Mouse (Mus musculus) heart, embryonic 16.5 days (tissue): ENCODE results near the gene Sae1. TPM values are rescaled to one million over a fixed set of nuclear protein-coding genes. Genes with fewer than 3 reads are reported as not detected.

ENCODE experiments used
- ATAC-seq: fragments of 200-750 bp; cut with Nextera tagmentation; replicated peaks from 2 replicates; pipeline ENCODE4 v1.8.0; 2017; ENCODE audit warnings: moderate number of reproducible peaks; ENCODE audit not compliant: insufficient read depth, low FRiP score; ENCODE audit errors: extremely low read depth
- H3K27ac ChIP-seq: fragments of 300-500 bp; sonication (generic); 2 replicates; pipeline ENCODE4 v1.5.1; 2014; ENCODE audit warnings: mild to moderate bottlenecking, low read length, control low read depth, moderate library complexity
- H3K27me3 ChIP-seq: fragments of 300-500 bp; sonication (generic); 2 replicates; pipeline ENCODE4 v1.6.1; 2014; ENCODE audit warnings: low read length, mixed read lengths; ENCODE audit not compliant: control insufficient read depth, insufficient read depth
- H3K36me3 ChIP-seq: fragments of 300-500 bp; sonication (generic); 2 replicates; pipeline ENCODE4 v1.6.1; 2014; ENCODE audit not compliant: control insufficient read depth, insufficient read depth
- H3K4me1 ChIP-seq: fragments of 300-500 bp; sonication (generic); 2 replicates; pipeline ENCODE4 v1.6.1; 2014; ENCODE audit warnings: low read length, mixed read lengths; ENCODE audit not compliant: control insufficient read depth, insufficient read depth
- H3K4me2 ChIP-seq: fragments of 300-500 bp; sonication (generic); 2 replicates; pipeline ENCODE4 v1.6.1; 2014; ENCODE audit warnings: low read depth, mild to moderate bottlenecking, control low read depth, low read length
- H3K4me3 ChIP-seq: fragments of 300-500 bp; sonication (generic); 2 replicates; pipeline ENCODE4 v1.5.1; 2014; ENCODE audit warnings: mild to moderate bottlenecking, control low read depth, low read length
- H3K9ac ChIP-seq: fragments of 300-500 bp; sonication (generic); 2 replicates; pipeline ENCODE4 v1.6.1; 2014; ENCODE audit warnings: low read length, control low read depth
- H3K9me3 ChIP-seq: fragments of 300-500 bp; sonication (generic); replicated peaks from 2 replicates; pipeline ENCODE4 v1.6.1; 2016; ENCODE audit warnings: low read length; ENCODE audit not compliant: control insufficient read depth
- WGBS: fragments of 180-500 bp; shearing (Covaris S2); extraction: QIAGEN DNeasy Blood & Tissue Kit; methylation state at CpG from one replicate; pipeline ENCODE4 v1.1.7; 2014; 5-methylcytosine and 5-hydroxymethylcytosine counted together
- polyA plus RNA-seq: library from polyadenylated mRNA; unstranded; fragments of >200 nt; fragmentation: Nextera tagmentation; extraction: Ambion mirVana; gene quantifications from 2 replicates; pipeline ENCODE4 v1.2.1, GENCODE M21; 2015

Sae1 gene
- polyA plus RNA-seq, 1 experiment from 2014 or later = 235 TPM

- H3K4me3 ChIP-seq = peak overlapping the region; percentile 8; the same call in 1 of the 2 replicates
- peak overlapping the region; percentile 92 for H3K27ac ChIP-seq
- no peaks in the 10 kb centered on the region for H3K27me3 ChIP-seq
- peak overlapping the region; percentile 54; the same call in 1 of the 2 replicates for H3K4me2 ChIP-seq
- 73% methylated on average over 3 of the region's 3 CpGs for WGBS
- H3K36me3 ChIP-seq = no peaks in the 10 kb centered on the region
- no peak for ATAC-seq
- H3K9me3 ChIP-seq = no peaks in the 10 kb centered on the region
- peak overlapping the region; percentile 59 for H3K9ac ChIP-seq
- H3K4me1 ChIP-seq = peaks cover 36% of the 10 kb centered on the region
These were observed 16.9 kb upstream of the Sae1 start for GRCm38 (mm10) chr7:16404315-16405072.

- WGBS = 27% methylated on average over 21 of the region's 21 CpGs
- ATAC-seq = no peak
- Histone ChIP-seq H3K4me3 (peak overlapping the region; percentile 93), H3K27ac (peak overlapping the region; percentile 100), H3K36me3 (no peaks in the 10 kb centered on the region), H3K4me1 (peaks cover 42% of the 10 kb centered on the region), H3K9ac (peak overlapping the region; percentile 100), H3K9me3 (no peaks in the 10 kb centered on the region), H3K27me3 (no peaks in the 10 kb centered on the region), H3K4me2 (peak overlapping the region; percentile 81)
These were observed 15.7 kb upstream of the Sae1 start for GRCm38 (mm10) chr7:16402968-16403948.

GRCm38 (mm10) chr7:16402449-16402848 is 14.8 kb upstream of the Sae1 start:
- ATAC-seq = no peak
- Histone ChIP-seq H3K4me3 (peak overlapping the region; percentile 93), H3K27ac (peak overlapping the region; percentile 100), H3K9ac (peak overlapping the region; percentile 100), H3K27me3 (no peaks in the 10 kb centered on the region), H3K9me3 (no peaks in the 10 kb centered on the region), H3K4me2 (peak overlapping the region; percentile 81), H3K36me3 (no peaks in the 10 kb centered on the region), H3K4me1 (peaks cover 42% of the 10 kb centered on the region)
- 3% methylated on average over 9 of the region's 9 CpGs for WGBS

- no peaks in the 10 kb centered on the region for H3K27me3 ChIP-seq
- ATAC-seq = no peak
- H3K4me1 ChIP-seq = peaks cover 40% of the 10 kb centered on the region
- H3K36me3 ChIP-seq = no peaks in the 10 kb centered on the region
- under 1% methylated on average over 17 of the region's 17 CpGs for WGBS
- peak overlapping the region; percentile 93 for H3K4me3 ChIP-seq
- H3K4me2 ChIP-seq = peak overlapping the region; percentile 81
- peak overlapping the region; percentile 100 for H3K27ac ChIP-seq
- H3K9ac ChIP-seq = peak overlapping the region; percentile 100
- no peaks in the 10 kb centered on the region for H3K9me3 ChIP-seq
These were observed 14.4 kb upstream of the Sae1 start for GRCm38 (mm10) chr7:16401991-16402431.

- Histone ChIP-seq H3K4me3 (peak within 1 kb of the TSS; percentile 93), H3K36me3 (no peaks in the 10 kb centered on the region), H3K9me3 (no peaks in the 10 kb centered on the region), H3K27ac (peak within 1 kb of the TSS; percentile 100), H3K27me3 (no peaks in the 10 kb centered on the region), H3K9ac (peak within 1 kb of the TSS; percentile 100), H3K4me1 (peaks cover 31% of the 10 kb centered on the region), H3K4me2 (peak within 1 kb of the TSS; percentile 81)
- 1% methylated on average over 65 of the region's 85 CpGs for WGBS
- peak; percentile 42 for ATAC-seq
These were observed 13.3 kb upstream of the Sae1 start, which contains the start of gene Zc3h4 for GRCm38 (mm10) chr7:16400689-16401611. TSS of gene Zc3h4 (plus strand) at chr7:16400910.

GRCm38 (mm10) chr7:16399820-16400688 is 12.4 kb upstream of the Sae1 start:
- Histone ChIP-seq H3K4me3 (peak overlapping the region; percentile 93), H3K9ac (peak overlapping the region; percentile 100), H3K4me2 (peak overlapping the region; percentile 81), H3K9me3 (no peaks in the 10 kb centered on the region), H3K27me3 (no peaks in the 10 kb centered on the region), H3K27ac (peak overlapping the region; percentile 100), H3K4me1 (peaks cover 22% of the 10 kb centered on the region), H3K36me3 (no peaks in the 10 kb centered on the region)
- WGBS = 1% methylated on average over 77 of the region's 77 CpGs
- peak; percentile 86 for ATAC-seq

GRCm38 (mm10) chr7:16399098-16399819 is 11.7 kb upstream of the Sae1 start:
- peaks cover 14% of the 10 kb centered on the region for H3K4me1 ChIP-seq
- H3K4me2 ChIP-seq = peak overlapping the region; percentile 81
- no peaks in the 10 kb centered on the region for H3K36me3 ChIP-seq
- peak; percentile 70 for ATAC-seq
- H3K27ac ChIP-seq = peak overlapping the region; percentile 100
- H3K27me3 ChIP-seq = no peaks in the 10 kb centered on the region
- peak overlapping the region; percentile 100 for H3K9ac ChIP-seq
- WGBS = under 1% methylated on average over 31 of the region's 31 CpGs
- H3K4me3 ChIP-seq = peak overlapping the region; percentile 93
- no peaks in the 10 kb centered on the region for H3K9me3 ChIP-seq
